Mouse (Mus musculus) kidney, postnatal 14 days (tissue): ENCODE measurements around the gene Vwf.

ENCODE experiments used
- DNase-seq: peaks from one replicate; pipeline ENCODE4 v3.0.0; 2022; ENCODE audit warnings: mixed read lengths

Gene Vwf

DNA sequence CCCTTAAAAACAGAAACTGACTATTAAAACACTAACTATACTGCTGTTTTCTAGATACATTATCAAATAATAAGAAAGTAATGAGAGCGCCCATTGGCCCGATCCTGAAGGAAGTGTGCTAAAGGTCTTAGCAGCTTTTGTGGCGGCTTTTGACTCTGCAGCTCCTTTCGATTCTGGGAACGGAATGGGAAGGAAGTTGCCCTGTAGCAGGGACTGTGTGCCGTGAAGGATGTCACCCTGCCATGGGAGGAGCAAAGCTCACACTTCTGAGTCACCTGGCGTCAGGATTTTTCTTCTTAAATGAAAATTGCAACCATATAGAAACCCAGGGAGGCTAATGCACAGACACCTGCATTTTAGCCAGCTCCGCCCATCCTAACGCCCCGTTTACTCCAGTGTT, 1.8 kb downstream of the Vwf start:
- no peak for DNase-seq

DNA sequence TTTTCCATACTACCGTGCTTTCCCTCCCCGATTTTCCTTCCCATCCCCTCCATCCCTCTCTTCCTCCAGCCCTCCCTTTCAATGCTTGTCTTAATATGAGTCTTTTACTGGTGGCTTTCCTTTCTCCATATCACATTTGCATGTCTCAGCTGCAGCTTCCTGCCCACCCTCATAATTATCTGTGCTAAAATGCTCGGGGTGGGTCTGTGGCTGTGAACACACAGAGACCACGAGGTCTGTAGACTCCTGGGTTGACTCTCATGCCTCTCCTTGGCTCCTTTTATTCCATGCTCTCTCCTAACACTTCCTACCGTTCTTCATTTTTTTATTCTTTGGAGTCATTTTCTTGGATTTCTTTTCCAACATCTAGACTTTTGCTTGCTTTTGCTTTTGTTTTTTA, 3.6 kb downstream of the Vwf start:
- no peak for DNase-seq

DNA sequence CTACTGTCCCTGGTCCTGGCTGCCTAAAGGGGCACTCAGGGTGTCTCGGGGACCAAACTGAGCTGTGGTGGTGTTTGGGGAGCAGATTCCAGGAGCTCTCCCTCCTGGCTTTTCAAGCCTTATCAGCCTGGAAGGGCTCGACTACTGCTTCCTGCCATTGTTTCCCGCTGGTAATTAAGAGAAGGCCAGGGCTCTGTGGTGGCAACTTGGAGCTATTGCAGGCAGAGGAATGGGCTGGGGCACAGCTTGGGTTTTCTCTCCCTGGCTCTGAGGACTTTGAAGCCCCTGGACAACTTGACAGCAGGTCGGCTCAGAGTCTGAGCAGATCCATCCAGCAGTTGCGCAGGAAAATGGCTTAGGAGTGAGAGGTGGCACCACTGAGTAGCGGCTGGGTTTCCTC, 6.2 kb downstream of the Vwf start:
- peak; percentile 19 for DNase-seq

DNA sequence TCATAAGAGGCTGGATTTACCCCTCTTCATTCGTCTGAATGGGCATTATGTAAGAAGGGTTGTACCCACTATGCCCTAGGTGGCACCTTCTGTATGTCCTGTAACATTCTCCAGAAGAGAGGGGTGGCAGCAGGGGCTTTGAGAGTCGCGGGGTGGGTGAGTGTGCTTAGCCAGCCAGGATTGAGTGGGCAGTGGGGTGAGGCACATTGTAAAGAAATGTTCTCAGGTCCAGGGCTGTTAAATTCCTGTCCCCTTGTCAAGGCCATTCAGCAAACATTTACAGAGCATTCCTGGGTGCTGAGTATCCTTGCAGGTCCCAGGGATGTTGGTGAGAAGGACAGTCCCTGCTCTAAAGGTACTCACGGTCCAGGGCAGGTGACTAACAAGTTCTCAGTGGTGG, 7.0 kb downstream of the Vwf start:
- no peak for DNase-seq

DNA sequence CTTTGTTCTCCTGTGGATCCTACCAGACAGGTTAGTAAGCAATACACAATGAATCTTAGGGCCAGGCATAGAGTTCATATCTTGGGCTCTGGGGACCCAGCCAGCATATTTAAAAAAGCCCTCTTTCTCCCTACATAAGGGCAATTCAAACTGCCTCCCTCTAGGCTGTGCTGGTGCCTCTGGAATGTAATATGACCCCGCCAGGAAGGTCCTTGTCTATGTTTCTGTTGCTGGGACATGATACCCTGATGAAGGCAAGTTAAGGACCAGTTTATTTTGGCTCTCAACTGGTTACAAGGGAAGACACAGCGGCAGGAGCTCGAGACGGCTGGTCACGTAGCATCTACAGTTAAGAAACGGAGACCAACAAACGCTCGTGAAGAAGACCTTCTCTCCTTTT, 12.3 kb downstream of the Vwf start:
- no peak for DNase-seq

DNA sequence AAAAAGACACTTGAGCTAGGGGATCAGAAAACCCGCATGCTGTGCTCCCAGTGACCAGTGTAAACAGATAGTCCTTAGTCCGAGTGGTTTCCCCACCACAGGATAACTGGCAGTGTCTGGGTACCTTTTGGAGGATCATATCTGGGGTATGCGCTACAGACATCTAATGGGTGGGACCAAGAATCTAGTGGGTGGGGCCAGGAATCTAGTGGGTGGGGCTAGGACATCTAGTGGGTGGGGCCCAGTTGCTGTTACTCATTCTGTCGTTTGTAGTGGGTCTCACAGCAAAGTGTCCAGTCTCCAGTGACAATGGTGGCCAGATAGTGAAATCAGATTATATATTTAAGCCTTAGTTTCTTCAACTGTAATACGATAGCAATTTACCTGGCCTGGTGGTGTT, 14.5 kb downstream of the Vwf start:
- DNase-seq: no peak

DNA sequence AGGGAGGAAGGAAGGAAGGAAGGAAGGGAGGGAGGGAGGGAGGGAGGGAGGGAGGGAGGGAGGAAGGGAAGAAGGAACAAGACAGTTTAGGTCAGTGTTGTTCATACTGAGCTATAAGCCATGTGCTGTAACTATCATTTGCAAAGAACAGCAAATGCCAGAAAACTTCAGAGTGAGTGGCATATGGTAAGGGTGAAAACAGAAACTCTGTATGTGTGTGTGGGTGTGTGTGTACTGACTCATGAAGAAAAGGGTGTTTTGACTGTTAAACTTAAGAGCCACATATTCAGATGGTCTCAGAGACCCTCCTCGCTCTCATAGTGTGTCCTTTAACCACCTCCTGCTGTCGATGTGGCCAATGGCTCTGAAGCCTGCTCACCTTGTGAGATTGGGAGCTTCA, 14.9 kb downstream of the Vwf start:
- DNase-seq: no peak

DNA sequence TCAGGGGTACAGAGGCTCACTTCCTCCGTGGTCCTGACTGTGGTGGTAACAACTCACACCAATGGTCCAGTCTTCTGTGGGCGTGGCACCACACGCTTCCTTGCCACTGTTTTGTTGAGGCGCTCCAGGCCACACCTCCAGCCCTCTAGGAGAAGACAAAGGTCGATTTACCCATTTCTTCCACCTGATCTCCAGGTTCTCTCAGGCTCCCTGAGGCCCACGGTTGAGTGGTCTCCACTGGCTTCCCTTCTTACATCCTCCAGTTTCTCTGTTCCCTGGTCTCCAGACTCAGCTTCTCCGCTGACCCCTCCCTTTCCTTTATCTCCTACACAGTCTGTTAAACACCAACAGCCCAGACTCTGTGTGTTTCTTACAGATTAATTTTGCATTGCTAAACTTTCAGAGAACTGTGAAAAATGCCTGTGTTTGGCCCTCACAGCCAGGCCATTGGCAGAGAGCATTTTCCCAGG, 18.3 kb downstream of the Vwf start:
- peak; percentile 14 for DNase-seq

DNA sequence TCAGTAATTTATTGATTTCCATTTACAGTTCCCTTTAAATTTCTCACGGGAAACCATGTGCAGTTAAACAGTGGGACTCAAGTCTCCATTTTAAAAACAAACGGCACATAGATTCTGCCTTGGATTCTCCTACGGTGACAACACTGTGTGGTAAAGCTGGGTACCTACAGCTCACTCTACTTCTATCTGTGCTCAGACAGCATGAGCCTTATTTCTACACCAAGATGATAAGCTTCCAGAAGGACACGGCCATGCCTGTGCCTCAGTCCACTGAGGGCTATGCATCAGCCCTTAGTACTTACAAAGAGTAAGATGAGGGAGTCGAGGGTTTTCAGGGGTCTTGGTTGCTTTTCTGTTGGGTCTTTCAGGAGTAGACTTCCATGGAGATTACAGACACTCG, 18.8 kb downstream of the Vwf start:
- DNase-seq: no peak

DNA sequence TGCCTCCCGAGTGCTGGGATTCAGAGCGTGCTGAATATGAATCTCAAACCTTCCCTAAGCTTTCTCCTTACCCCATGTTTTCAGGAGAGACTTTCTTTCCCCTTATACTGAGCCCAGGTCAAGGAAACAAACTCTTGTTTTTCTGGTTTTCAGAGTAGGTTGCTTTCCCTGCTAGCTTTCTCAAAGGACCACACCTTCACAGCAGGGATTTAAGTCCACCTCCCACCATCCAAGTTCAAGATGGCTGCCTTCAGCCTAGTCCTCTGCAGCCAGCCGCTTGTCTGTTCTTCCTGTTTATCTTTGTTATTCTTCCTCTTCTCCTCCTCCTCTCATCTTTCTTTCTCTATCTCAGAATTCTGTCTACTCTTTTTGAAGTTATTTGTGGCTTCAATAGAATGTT, 20.1 kb downstream of the Vwf start:
- no peak for DNase-seq

DNA sequence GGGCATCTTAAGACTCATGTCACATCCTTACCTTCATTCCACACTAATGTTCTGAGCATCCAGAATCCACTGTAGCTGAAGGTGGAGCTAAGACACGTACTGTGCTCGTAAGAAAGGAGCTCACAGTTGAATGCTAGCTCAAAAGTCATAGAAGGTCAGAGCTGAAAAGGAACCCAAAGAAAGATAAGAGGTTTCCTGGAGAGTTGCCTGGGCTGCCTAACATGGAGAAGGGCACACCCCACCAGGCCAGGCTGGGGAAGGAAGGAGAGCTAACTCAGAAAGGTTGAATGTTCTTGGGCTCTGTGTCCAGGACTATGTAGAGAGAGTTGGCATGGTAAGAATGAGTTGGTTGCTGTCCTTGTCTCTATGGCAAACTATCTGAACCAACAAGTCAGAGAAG, 21.8 kb downstream of the Vwf start:
- DNase-seq: no peak

DNA sequence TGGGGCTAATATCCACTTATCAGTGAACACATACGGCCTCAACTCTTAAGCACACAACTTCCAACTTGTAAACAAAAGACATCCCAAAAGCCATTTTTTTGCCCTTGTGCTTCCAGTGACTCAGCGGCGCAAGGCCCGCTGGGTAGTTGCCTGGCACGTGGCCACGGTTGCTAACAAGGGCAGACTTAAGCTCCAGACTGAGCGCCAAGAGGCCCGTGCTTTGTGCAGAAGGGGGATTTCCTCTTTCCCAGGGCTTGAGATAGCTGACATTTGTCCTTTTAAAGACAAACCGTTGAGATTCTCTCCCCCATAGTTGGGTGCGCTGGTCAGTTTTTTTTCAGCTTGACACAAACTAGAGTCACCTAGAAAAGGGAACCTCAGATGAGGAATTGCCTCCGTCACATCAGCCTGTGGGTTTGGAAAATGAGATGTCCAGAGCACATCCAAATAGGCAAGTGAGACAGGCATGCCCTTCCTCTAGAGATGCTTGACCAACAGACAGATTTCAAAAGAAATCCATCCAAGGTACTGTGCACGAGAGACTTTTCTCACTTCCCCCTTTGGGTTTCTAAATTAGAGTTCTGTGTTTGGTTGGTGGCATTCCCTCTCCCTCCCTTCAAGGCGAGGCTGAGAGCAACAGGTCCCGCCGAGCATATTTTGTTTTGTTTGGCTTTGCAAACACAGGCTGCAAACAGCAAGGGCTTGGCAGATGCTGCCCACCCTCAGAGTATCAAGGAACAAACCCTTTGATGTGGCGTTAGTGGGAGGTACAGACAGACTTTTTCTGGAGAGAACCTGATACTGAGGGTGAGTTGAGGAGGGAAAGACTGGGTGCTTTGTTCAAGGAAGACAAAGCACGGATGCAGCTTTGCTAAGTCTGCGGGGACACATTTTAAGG, 26.0 kb downstream of the Vwf start:
- peak; percentile 83 for DNase-seq

DNA sequence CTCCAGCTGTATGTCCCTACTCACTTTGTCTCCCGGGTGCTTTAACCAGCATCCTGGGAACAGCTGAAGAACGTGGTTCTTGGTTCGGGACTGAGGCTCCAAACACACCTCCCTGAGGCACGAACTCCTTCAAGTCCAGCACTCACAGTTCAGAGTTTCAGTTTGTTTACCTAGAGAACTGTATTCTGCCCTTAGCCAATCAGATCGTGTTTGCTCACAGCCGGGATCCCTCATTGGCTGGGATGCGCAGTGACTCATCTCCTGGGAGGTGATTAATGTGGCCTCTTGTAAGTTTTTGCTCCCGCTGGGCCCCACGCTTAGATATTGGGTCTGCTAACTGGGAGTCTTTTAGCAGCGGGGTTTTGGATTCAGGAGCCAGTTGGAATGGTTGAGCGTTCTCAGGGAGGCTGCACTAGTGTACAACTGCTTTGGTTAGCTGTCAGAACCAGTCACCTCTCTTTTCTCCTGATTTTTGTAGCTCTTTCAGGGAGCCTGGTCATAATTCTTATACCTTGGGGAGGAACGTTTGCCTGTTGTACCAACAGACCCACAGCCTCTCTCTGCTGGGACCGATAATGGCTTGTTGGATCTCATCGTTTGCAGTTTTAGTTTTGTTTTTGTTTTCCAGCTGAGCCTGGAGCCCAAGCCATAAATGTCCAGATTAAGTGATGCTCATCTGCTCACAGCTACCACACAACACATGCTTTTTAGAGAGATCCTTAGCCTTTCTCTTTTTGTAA, 26.8 kb downstream of the Vwf start:
- peak; percentile 87 for DNase-seq

DNA sequence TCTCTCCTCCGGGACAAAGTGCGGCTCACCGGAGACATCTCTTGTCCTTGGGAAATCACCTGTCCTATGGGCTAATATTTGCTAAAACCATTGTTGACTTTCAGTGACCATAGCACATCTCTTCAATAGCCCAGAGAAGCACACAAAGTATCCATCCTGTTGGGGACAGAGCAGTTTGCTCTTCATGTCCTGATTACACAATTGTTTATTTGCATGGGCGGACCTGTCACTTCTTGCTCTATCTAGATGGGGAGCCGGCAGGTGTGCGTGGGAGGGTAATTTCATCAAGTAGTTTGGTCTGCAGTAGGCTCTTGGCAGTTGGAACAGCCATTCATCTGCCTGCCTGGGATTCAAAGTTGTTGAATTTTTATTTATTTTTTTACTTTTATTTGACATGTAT, 28.5 kb downstream of the Vwf start:
- no peak for DNase-seq

DNA sequence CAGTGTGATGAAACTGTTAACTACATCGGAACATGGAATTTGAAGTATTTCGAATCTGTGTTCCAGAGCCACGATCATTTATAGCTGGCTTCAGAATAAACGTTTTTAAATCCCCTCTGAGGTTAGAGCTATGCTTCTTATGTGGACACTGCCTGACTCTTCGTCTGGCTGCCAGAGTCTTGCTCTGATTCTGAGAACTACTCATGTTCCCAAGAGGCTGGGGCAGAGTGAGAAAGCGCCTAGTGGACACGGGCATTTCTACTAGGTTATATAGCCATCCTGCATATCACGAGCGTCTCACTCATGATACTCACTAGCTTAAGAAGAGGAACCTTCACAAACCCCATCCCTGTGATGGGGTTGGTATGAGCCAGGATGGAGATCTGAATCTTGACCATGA, 30.7 kb downstream of the Vwf start:
- DNase-seq: no peak

DNA sequence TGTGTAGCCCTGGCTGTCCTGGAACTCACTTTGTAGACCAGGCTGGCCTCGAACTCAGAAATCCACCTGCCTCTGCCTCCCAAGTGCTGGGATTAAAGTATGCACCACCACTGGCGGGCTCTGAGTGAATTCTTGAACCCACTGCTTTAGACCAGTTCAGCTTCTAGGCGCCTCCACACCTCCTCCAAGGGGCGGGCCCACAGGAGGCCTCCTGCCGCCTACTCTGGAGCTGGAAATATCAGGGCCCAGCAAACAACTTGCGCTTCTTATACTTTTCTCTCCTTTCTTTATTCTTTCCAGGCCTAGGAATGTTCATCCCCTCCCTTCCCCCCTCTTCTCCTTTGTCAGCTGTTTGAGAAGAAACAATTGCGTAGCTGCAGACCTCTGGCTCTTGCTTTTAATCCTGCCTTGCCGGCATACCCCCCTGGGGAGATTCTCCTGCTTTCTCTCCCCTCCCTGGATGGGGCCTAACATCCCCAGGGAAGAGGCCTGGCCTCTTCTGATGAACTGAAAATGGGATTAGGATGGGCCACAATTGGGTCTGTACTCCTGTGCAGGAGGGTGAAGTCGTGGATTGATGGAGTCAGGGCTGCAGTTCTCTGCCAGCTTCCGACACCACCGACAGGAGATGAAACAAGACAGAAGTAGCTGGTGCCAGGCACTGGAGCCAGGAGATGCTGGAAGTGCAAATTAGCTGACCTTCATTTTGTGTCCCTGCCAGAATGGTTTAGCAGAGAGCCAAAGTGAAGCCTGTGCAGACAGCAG, 31.5 kb downstream of the Vwf start:
- no peak for DNase-seq

DNA sequence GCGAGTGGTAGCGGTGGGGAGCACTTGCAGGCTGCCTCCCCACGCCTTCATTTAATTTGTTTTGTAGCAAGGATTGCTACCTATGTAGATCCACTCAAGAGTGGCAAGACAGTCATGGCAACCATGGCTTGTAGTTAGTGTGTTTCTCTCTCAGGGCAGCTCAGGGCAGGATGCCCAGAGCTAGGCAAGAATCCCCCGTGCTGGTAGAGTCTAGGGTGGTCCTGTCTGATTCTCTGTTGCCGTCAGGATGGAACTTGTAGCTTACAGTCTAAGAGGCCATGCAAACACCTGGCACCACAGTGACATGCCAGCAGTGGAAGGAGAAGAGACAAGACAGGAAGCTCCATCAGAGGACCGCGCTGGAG, 32.1 kb downstream of the Vwf start:
- no peak for DNase-seq

DNA sequence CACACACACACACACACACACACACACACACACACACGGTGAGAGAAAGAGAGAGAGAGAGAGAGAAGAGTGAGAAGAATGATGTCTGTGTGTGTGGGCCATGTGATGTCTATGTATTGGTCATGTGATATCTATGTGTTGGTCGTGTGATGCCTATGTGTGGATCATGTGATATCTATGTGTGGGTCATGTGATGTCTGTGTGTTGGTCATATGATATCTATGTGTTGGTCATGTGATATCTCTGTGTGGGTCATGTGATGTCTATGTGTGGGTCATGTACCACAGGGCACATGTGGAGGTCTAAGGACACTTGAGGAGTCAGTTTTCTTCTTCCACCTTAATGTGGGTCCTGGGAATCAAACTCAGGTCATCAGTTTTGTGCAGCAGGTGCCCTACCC, 33.3 kb downstream of the Vwf start:
- no peak for DNase-seq

DNA sequence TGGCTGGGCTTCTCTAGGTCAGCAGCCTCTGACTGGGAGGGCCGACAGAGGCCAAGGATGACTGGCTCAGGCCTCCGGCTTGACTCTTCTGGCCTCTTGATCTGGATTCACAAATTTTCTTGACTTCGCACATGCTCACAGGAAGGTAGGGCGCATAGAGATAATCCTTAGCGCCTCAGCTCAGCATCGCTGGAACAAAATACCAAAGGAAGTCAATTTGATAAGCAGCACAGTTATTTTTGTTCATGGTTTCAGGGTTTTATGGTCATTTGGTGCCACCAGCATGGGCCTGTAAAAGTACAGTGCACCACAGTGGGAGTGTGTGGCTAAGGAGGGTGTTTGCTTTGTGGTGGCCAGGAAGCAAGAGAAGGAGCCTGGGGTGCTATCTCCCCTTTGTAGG, 37.1 kb downstream of the Vwf start:
- no peak for DNase-seq

DNA sequence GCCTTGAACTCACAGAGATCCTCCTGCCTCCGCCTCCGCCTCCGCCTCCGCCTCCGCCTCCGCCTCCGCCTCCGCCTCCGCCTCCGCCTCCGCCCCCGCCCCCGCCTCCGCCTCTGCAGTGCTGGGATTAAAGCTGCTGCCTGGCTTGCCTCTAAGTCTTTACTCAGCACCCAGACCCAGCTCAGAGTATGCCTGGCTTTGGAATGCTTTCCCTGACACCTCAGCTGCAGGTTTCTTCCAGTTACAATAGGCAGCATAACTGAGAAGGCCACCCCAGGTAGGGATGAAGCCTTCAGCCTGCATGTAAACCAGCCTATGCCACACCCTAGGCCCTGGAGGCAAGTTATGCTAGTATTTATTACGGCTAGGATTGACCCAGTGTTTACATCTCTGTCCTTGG, 37.7 kb downstream of the Vwf start:
- DNase-seq: no peak

DNA sequence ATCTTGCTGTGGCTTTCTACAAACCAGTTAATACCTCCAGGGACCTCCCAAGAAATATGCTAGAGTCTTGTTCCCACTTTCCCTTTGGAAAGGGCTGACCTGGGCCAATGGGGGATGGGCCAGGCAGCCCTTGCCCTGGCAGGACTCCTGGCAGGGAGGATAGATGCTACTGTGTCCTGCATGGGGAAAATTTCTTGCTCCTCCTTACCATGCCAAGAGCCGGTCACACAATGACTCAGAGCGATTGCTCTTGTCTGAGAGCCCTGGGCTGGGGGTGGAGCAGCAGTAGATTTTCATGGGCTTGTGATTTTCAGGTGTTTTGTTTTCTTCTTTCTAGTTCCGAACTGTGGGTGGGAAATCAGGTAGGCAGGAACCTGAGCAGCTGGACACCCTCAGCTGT, 39.0 kb downstream of the Vwf start:
- peak; percentile 50 for DNase-seq

DNA sequence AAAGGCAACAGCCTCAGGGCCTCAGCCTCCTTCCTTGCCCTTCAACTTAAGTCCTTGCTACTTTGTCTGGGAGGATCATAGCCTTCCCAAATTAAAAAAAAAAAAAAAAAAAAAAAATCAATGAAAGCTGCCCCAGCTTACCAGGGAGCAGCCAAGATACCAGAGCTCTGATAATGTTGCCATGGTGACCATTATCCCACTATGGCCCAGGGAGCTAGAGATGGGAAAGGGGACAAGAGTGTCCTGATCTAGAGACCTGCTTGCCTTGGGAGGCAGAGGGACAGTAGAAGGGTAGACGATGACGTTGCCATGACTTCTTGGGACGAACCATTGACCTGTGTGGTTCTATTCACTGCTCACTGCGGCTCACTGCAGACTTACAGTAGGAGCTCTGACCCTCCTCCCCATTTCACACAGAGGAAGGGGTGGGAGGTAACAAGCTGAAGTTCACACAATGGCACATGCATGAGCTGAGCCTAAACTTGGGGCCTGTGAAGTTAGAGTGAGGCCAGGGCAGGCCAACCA, 39.5 kb downstream of the Vwf start:
- DNase-seq: no peak

DNA sequence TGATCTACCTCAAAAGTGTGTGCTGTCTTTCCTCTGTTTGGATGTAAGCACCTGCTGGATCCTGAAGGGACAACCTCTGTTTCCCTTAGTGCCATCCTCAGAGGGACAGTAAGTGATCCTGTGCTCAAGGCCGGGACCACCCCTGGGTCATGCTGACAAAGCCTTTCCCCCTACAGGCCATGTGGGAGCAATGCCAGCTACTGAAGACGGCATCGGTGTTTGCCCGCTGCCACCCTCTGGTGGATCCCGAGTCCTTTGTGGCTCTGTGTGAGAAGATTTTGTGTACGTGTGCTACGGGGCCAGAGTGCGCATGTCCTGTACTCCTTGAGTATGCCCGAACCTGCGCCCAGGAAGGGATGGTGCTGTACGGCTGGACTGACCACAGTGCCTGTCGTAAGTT, 41.7 kb downstream of the Vwf start:
- DNase-seq: no peak
